Mouse (Mus musculus) G1E (cell line): ENCODE results near the gene Clk1.

Experiments
- CTCF ChIP-seq: IDR thresholded peaks from 2 replicates; pipeline ENCODE4 v1.5.1; 2012; ENCODE audit warnings: low read depth, low read length, inconsistent platforms, mixed read lengths
- GATA1 ChIP-seq: IDR thresholded peaks from 2 replicates; pipeline ENCODE4 v1.6.1; 2012; ENCODE audit warnings: borderline replicate concordance, low read length, inconsistent platforms, mixed read lengths
- POLR2AphosphoS5 ChIP-seq: IDR thresholded peaks from 2 replicates; pipeline ENCODE4 v1.6.1; 2012; ENCODE audit warnings: low read depth, low read length, inconsistent platforms; ENCODE audit not compliant: insufficient replicate concordance
- TAL1 ChIP-seq: conservative IDR thresholded peaks from 2 replicates; pipeline ENCODE4 v1.6.1; 2012; ENCODE audit warnings: low read depth, low read length, inconsistent platforms, mixed read lengths

GRCm38 (mm10) chr1:58396179-58396578 is 27.7 kb downstream of the Clk1 start:
- TF ChIP-seq CTCF (no peak), TAL1 (no peak), GATA1 (no peak), POLR2AphosphoS5 (no peak)
